Mouse (Mus musculus) midbrain, postnatal 0 days (tissue): ENCODE measurements around the gene Myo16. TPM values are rescaled to one million over a fixed set of nuclear protein-coding genes. Genes with fewer than 3 reads are reported as not detected.
A peak's percentile ranks its signal among the peaks of the same experiment; 100 is the strongest.

Experiments
- ATAC-seq: fragments of 200-750 bp; cut with Nextera tagmentation; 2 replicates; pipeline ENCODE4 v1.8.0; 2017; ENCODE audit warnings: moderate number of reproducible peaks, mild to moderate bottlenecking, moderate TSS enrichment, moderate library complexity; ENCODE audit not compliant: low FRiP score
- DNase-seq: peaks from one replicate; pipeline ENCODE4 v3.0.0-alpha.2; 2015; ENCODE audit warnings: low spot score
- H3K27ac ChIP-seq: fragments of 300-500 bp; sonication (generic); 2 replicates; pipeline ENCODE4 v1.5.1; 2014; ENCODE audit warnings: low read depth, mild to moderate bottlenecking, low read length, mixed read lengths
- H3K27me3 ChIP-seq: fragments of 300-500 bp; sonication (generic); 2 replicates; pipeline ENCODE4 v1.6.1; 2014; ENCODE audit warnings: low read length, control low read depth, mixed read lengths; ENCODE audit not compliant: insufficient read depth
- H3K36me3 ChIP-seq: fragments of 300-500 bp; sonication (generic); 2 replicates; pipeline ENCODE4 v1.6.1; 2014; ENCODE audit warnings: low read length, control low read depth, mixed read lengths; ENCODE audit not compliant: insufficient read depth
- H3K4me1 ChIP-seq: fragments of 300-500 bp; sonication (generic); 2 replicates; pipeline ENCODE4 v1.6.1; 2014; ENCODE audit warnings: mild to moderate bottlenecking, control low read depth, antibody characterized with exemption, low read length, mixed read lengths; ENCODE audit not compliant: insufficient read depth
- H3K4me2 ChIP-seq: fragments of 300-500 bp; sonication (generic); 2 replicates; pipeline ENCODE4 v1.6.1; 2014; ENCODE audit warnings: low read depth, mild to moderate bottlenecking, low read length, mixed read lengths; ENCODE audit not compliant: poor library complexity, severe bottlenecking
- H3K4me3 ChIP-seq: fragments of 300-500 bp; sonication (generic); 2 replicates; pipeline ENCODE4 v1.5.1; 2014; ENCODE audit warnings: low read depth, mild to moderate bottlenecking, low read length, moderate library complexity
- H3K9ac ChIP-seq: fragments of 300-500 bp; sonication (generic); replicated peaks from 2 replicates; pipeline ENCODE4 v1.6.1; 2014; ENCODE audit warnings: mild to moderate bottlenecking, low read length, moderate library complexity, mixed read lengths; ENCODE audit not compliant: poor library complexity, severe bottlenecking
- H3K9me3 ChIP-seq: fragments of 300-500 bp; sonication (generic); 2 replicates; pipeline ENCODE4 v1.6.1; 2016; ENCODE audit warnings: low read length, control low read depth
- CTCF ChIP-seq: IDR thresholded peaks from 2 replicates; pipeline ENCODE4 v1.5.1; 2016; ENCODE audit warnings: antibody characterized with exemption, mild to moderate bottlenecking
- WGBS: fragments of 180-500 bp; shearing (Covaris S2); extraction: QIAGEN DNeasy Blood & Tissue Kit; methylation state at CpG from one replicate; pipeline ENCODE4 v1.1.7; 2014; 5-methylcytosine and 5-hydroxymethylcytosine counted together
- polyA plus RNA-seq: library from polyadenylated mRNA; unstranded; fragments of >200 nt; fragmentation: Nextera tagmentation; extraction: Ambion mirVana; gene quantifications from 2 replicates; pipeline ENCODE4 v1.2.1, GENCODE M21; 2015
- total RNA-seq: library from RNA; depleted of rRNA; stranded (reverse); fragments of >200 nt; gene quantifications from 2 replicates; pipeline ENCODE4 v1.2.3, GENCODE M21; 2014

Gene Myo16
- total and polyA plus RNA-seq, 2 experiments from 2014 or later: 7.7 to 59.9 TPM

GRCm38 (mm10) chr8:10663770-10664470 is 510.2 kb downstream of the Myo16 start:
- WGBS: 17% methylated on average over 8 of the region's 8 CpGs
- Histone ChIP-seq H3K9me3 (no peaks in the 10 kb centered on the region), H3K4me1 (no peaks in the 10 kb centered on the region), H3K4me3 (no peak overlapping the region), H3K27ac (no peak overlapping the region), H3K27me3 (no peaks in the 10 kb centered on the region), H3K36me3 (no peaks in the 10 kb centered on the region), H3K4me2 (no peak overlapping the region), H3K9ac (no peak overlapping the region)
- TF ChIP-seq CTCF: no peak
- DNase-seq (peak; percentile 46), ATAC-seq (no peak)

- no peaks in the 10 kb centered on the region for H3K36me3 ChIP-seq
- H3K4me2 ChIP-seq: no peak overlapping the region
- no peaks in the 10 kb centered on the region for H3K4me1 ChIP-seq
- H3K9ac ChIP-seq: no peak overlapping the region
- no peak overlapping the region for H3K27ac ChIP-seq
- H3K27me3 ChIP-seq: no peaks in the 10 kb centered on the region
- no peaks in the 10 kb centered on the region for H3K9me3 ChIP-seq
- ATAC-seq: no peak
- WGBS: 22% methylated on average over 13 of the region's 13 CpGs
- DNase-seq: no peak
- TF ChIP-seq CTCF: no peak
- no peak overlapping the region for H3K4me3 ChIP-seq
These were observed 511.3 kb downstream of the Myo16 start for GRCm38 (mm10) chr8:10664861-10665543.

- DNase-seq (peak; percentile 49), ATAC-seq (no peak)
- WGBS: 21% methylated on average over 4 of the region's 4 CpGs
These were observed 512.1 kb downstream of the Myo16 start for GRCm38 (mm10) chr8:10665821-10666283.

GRCm38 (mm10) chr8:10671862-10672548 is 518.3 kb downstream of the Myo16 start:
- Histone ChIP-seq H3K27me3 (no peaks in the 10 kb centered on the region), H3K4me1 (no peaks in the 10 kb centered on the region), H3K4me3 (no peak overlapping the region), H3K4me2 (no peak overlapping the region), H3K27ac (no peak overlapping the region), H3K9me3 (0 out of 2 replicates have a peak, but pooled peaks cover 3% of the 10 kb centered on the region), H3K9ac (no peak overlapping the region), H3K36me3 (no peaks in the 10 kb centered on the region)
- 77% methylated on average over 2 of the region's 2 CpGs for WGBS
- ATAC-seq: no peak
- TF ChIP-seq CTCF: no peak
- no peak for DNase-seq

More at GRCm38 (mm10) chr8:10665821-10666283, 512.1 kb downstream of the Myo16 start:
- Histone ChIP-seq H3K36me3 (no peaks in the 10 kb centered on the region), H3K27ac (no peak overlapping the region), H3K27me3 (no peaks in the 10 kb centered on the region), H3K9me3 (no peaks in the 10 kb centered on the region), H3K4me2 (no peak overlapping the region), H3K9ac (no peak overlapping the region), H3K4me1 (no peaks in the 10 kb centered on the region), H3K4me3 (no peak overlapping the region)
- TF ChIP-seq CTCF: no peak

- 70% methylated on average over 9 of the region's 9 CpGs for WGBS
- no peak for TF ChIP-seq CTCF
- no peaks in the 10 kb centered on the region for H3K36me3 ChIP-seq
- H3K27me3 ChIP-seq: no peaks in the 10 kb centered on the region; the same call in 1 of the 2 replicates
- ATAC-seq (no peak), DNase-seq (no peak)
- H3K9me3 ChIP-seq: no peaks in the 10 kb centered on the region
- H3K9ac ChIP-seq: no peak overlapping the region
- no peak overlapping the region for H3K27ac ChIP-seq
- H3K4me2 ChIP-seq: no peak overlapping the region
- H3K4me3 ChIP-seq: no peak overlapping the region
- no peaks in the 10 kb centered on the region for H3K4me1 ChIP-seq
These were observed 524.2 kb downstream of the Myo16 start for GRCm38 (mm10) chr8:10677840-10678410.
